In the genomic region with DNA sequence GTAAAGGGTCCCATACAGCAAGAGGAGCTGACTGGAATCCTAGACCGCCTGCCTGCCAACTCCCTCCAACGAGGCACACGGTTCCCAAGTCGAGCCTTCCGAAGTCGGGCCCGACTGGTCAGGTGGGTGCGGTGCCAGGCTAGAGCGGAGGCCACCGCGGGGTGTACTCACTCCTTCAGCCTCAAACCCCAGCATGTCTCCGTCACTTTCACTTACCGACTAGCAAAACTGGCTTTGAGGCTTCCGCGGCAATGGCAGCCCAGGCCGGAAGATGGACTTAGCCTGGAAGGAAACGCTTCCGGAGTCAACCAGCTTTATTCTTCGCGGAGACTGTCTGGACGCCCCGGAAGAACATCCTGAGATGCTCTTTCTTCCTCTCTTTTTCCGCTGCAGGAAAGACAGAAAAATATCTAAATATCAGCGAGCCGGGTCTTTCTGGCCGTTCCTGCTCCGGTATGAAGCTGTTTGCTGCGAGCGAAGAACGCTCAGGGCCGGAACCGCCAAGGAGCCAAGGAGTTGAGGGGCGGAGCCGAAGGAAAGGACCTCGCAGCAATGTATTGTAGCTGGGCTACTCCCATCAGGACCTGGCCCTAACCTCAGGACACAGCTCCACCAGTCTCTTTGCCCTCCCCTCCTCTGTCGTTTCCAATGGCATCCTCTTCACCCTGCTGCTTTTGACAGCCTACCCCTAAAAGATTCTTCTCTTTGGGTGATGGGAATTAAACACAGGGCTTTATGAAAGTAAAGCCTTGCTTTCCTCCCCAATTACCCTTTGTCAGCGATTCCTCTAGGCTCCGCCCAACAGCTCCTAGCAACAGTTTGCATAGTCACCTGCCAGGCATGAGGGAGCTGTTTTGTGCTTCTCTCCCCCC, we compare ENCODE assay signal across 1 mouse cellular context.
TF ChIP-seq lines count a peak whose summit lies in the region.

No protein-coding gene starts in this region.

TF ChIP-seq in C2C12, 6 proteins besides CTCF, POLR2A, EP300 and RAD21:
- TF ChIP-seq CEBPB (IDR thresholded peaks at IDR 0.05; ENCODE audit: low read depth) (no peak), FOSL1 (IDR thresholded peaks at IDR 0.05; ENCODE audit: insufficient read depth, low read length, poor library complexity, severe bottlenecking) (no peak), USF1 (IDR thresholded peaks at IDR 0.05; ENCODE audit: low read depth) (no peak), MYOG (IDR thresholded peaks at IDR 0.05; ENCODE audit: control insufficient read depth, extremely low read depth, insufficient read length) (no peak), MAX (IDR thresholded peaks at IDR 0.05) (no peak), MYOD1 (IDR thresholded peaks at IDR 0.05; ENCODE audit: control insufficient read depth, insufficient read length, low read depth) (no peak)
TF ChIP-seq in C2C12: peak in this region for 0.
